Mouse (Mus musculus): ENCODE results near the gene Pxn. TPM values are rescaled to one million over a fixed set of nuclear protein-coding genes. Genes with fewer than 3 reads are reported as not detected.

Gene Pxn
- polyA plus RNA-seq, 1 experiment from 2014 or later: 25.2 TPM

DNA sequence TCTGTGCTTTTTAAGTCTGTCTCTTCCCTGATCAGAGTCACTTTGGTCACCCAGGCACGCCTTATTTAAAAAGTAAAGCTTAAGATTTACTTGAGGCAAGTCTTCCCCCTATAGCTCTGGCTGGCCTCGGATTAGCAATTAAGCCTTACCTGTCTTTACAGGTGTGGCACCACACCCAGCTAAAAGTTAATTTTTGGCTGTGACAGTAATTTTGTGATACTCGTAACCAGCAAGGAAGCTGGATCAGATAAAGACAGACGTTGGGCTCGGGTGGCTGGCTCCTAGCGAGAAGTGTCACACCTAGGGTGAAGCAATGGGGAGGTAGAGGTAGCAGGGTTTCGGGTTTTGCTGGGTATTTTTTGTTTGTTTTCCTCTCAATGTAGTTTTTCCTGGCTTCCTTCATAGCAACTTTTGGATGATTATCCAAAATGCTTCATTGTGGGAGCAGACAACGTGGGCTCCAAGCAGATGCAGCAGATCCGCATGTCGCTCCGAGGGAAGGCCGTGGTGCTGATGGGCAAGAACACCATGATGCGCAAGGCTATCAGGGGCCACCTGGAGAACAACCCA is 53.9 kb downstream of the Pxn start:
- H3K4me1 ChIP-seq (ENCODE audit: insufficient read depth): peaks cover 6% of the 10 kb centered on the region; the same call in 1 of the 2 replicates
- DNase-seq: no peak
- no peak for ATAC-seq (ENCODE audit: insufficient read depth)
- 27% methylated on average over 13 of the region's 13 CpGs for WGBS
- peaks cover 43% of the 10 kb centered on the region for H3K36me3 ChIP-seq (ENCODE audit: insufficient read depth)
- no peak for TF ChIP-seq CTCF (IDR thresholded peaks at IDR 0.05; ENCODE audit: low read depth)
- peak overlapping the region; percentile 96 for H3K9ac ChIP-seq
- H3K4me3 ChIP-seq (ENCODE audit: low read depth, low read length): peak overlapping the region; percentile 91
- no peaks in the 10 kb centered on the region for H3K27me3 ChIP-seq (ENCODE audit: insufficient read depth, low read length)
- no peaks in the 10 kb centered on the region for H3K9me3 ChIP-seq (ENCODE audit: low read depth, low read length)
- peak overlapping the region; percentile 87; the same call in 1 of the 2 replicates for H3K27ac ChIP-seq (ENCODE audit: low read depth)
- peak overlapping the region; percentile 98 for H3K4me2 ChIP-seq

DNA sequence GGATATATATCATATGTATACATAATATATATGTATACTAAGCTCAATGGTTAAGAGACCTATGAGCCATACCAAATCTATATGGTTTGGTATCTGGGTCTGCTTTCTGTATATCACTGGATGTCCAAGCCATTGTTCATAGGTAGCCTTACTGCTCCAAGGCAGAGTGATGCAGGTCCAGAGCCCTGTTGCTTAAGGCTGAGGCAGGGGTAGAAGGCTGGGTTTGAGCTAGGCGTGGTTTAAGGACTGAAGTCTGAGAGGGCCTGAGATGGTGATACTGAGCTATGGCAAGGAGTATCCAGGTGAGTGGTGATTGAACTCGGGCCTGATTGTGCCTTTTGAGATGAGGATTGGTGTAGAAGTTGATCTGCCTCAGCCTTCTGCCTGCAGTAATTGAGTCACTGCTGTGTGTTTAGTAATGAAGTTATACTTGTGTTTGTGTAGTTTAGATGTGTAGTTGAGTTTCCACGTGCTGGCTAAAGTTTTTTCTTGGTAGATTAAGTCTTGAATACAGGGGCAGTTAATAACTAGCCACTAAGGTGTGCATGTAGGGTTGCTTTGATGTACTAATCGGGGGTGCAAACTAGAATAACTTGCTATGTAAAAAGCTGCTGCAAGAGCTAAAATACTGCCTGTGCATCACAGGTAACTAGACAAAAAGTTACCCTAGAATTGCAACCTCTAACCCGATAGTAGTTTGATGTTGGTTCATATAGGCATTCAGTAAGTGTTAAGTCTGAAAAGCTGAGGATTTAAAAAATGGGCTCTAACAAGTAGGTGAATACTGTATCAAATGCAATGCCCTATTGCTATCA is 57.5 kb downstream of the Pxn start:
- Histone ChIP-seq H3K27ac (ENCODE audit: low read depth) (no peak overlapping the region), H3K27me3 (ENCODE audit: insufficient read depth, low read length) (no peaks in the 10 kb centered on the region), H3K4me2 (peak overlapping the region; percentile 80), H3K9me3 (ENCODE audit: low read depth, low read length) (no peaks in the 10 kb centered on the region), H3K36me3 (ENCODE audit: insufficient read depth) (peaks cover 47% of the 10 kb centered on the region), H3K4me3 (ENCODE audit: low read depth, low read length) (0 out of 2 replicates have a peak overlapping the region, but pooled peaks have one; percentile 0), H3K4me1 (ENCODE audit: insufficient read depth) (peaks cover 8% of the 10 kb centered on the region; the same call in 1 of the 2 replicates), H3K9ac (no peak overlapping the region)
- TF ChIP-seq CTCF (IDR thresholded peaks at IDR 0.05; ENCODE audit: low read depth): no peak
- no peak for ATAC-seq (ENCODE audit: insufficient read depth)
- 37% methylated on average over 5 of the region's 5 CpGs for WGBS
- peak; percentile 20 for DNase-seq

- no peak; the same call in 1 of the 2 replicates for TF ChIP-seq CTCF (IDR thresholded peaks at IDR 0.05; ENCODE audit: low read depth)
- DNase-seq (peak; percentile 85), ATAC-seq (ENCODE audit: insufficient read depth) (peak; percentile 86)
- Histone ChIP-seq H3K4me2 (peak within 1 kb of the TSS; percentile 80), H3K9ac (peak within 1 kb of the TSS; percentile 92), H3K27me3 (ENCODE audit: insufficient read depth, low read length) (no peaks in the 10 kb centered on the region), H3K36me3 (ENCODE audit: insufficient read depth) (peaks cover 47% of the 10 kb centered on the region), H3K4me1 (ENCODE audit: insufficient read depth) (peaks cover 12% of the 10 kb centered on the region; the same call in 1 of the 2 replicates), H3K4me3 (ENCODE audit: low read depth, low read length) (peak within 1 kb of the TSS; percentile 99), H3K27ac (ENCODE audit: low read depth) (peak within 1 kb of the TSS; percentile 80), H3K9me3 (ENCODE audit: low read depth, low read length) (no peaks in the 10 kb centered on the region)
- 2% methylated on average over 51 of the region's 55 CpGs for WGBS
Observed at GRCm38 (mm10) chr5:115564737-115565393, 58.4 kb downstream of the Pxn start, which contains the start of gene Gcn1l1. Gene Gcn1l1 (plus strand): TSS chr5:115565254.

DNA sequence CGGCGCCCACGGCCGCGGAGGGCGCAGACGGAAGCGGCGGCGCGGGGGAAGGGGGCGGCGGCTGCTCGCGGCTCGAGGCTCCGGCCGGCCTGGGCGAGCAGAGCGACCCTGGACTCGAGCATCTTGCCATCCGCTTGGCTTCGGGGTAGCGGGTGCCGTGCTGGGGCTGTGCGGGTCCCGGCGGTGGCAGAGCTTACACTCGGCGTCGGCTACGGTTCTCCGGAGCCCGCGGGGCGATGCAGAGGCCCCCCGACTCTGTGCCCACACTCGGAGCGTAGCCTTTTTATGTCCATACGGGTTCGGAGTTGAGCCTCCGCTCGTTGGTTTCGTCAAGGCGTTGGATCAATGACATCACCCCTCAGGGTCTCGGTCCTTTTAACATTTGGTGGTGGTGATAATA is 58.9 kb downstream of the Pxn start:
- peak overlapping the region; percentile 92 for H3K9ac ChIP-seq
- H3K27ac ChIP-seq (ENCODE audit: low read depth): peak overlapping the region; percentile 80
- peak; percentile 36 for DNase-seq
- ATAC-seq (ENCODE audit: insufficient read depth): peak; percentile 42
- H3K4me3 ChIP-seq (ENCODE audit: low read depth, low read length): peak overlapping the region; percentile 99
- H3K36me3 ChIP-seq (ENCODE audit: insufficient read depth): peaks cover 43% of the 10 kb centered on the region
- peaks cover 10% of the 10 kb centered on the region; the same call in 1 of the 2 replicates for H3K4me1 ChIP-seq (ENCODE audit: insufficient read depth)
- under 1% methylated on average over 45 of the region's 46 CpGs for WGBS
- TF ChIP-seq CTCF (IDR thresholded peaks at IDR 0.05; ENCODE audit: low read depth): no peak
- peak overlapping the region; percentile 80 for H3K4me2 ChIP-seq
- H3K27me3 ChIP-seq (ENCODE audit: insufficient read depth, low read length): no peaks in the 10 kb centered on the region
- H3K9me3 ChIP-seq (ENCODE audit: low read depth, low read length): no peaks in the 10 kb centered on the region

DNA sequence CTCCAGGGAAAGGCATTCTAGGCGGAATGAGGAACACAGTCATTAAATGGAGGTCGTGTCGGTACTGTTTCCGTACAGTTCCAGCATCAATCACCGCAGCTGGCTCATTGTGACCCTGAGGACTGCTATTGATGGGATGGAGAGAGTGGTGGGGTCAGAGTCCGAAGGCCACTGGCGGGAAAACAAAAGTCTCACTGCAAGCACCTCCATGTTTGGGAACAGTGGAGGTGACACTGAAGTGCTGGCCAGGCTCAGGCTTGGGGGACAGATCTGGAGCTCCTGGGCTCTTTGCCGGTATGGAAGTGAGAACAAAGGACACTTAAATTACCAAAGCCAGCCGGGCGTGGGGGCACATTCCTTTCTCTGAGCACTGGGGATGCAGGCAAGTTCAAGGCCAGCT is 62.2 kb downstream of the Pxn start:
- H3K9ac ChIP-seq: no peak overlapping the region
- peak overlapping the region; percentile 15; the same call in 1 of the 2 replicates for H3K4me2 ChIP-seq
- no peaks in the 10 kb centered on the region for H3K27me3 ChIP-seq (ENCODE audit: insufficient read depth, low read length)
- H3K9me3 ChIP-seq (ENCODE audit: low read depth, low read length): no peaks in the 10 kb centered on the region
- 0 out of 2 replicates have a peak, but pooled peaks cover 6% of the 10 kb centered on the region for H3K4me1 ChIP-seq (ENCODE audit: insufficient read depth)
- peak overlapping the region; percentile 80 for H3K27ac ChIP-seq (ENCODE audit: low read depth)
- WGBS: 48% methylated on average over 10 of the region's 10 CpGs
- TF ChIP-seq CTCF (IDR thresholded peaks at IDR 0.05; ENCODE audit: low read depth): no peak
- peak; percentile 54 for DNase-seq
- no peak for ATAC-seq (ENCODE audit: insufficient read depth)
- H3K4me3 ChIP-seq (ENCODE audit: low read depth, low read length): no peak overlapping the region
- peaks cover 37% of the 10 kb centered on the region for H3K36me3 ChIP-seq (ENCODE audit: insufficient read depth)

DNA sequence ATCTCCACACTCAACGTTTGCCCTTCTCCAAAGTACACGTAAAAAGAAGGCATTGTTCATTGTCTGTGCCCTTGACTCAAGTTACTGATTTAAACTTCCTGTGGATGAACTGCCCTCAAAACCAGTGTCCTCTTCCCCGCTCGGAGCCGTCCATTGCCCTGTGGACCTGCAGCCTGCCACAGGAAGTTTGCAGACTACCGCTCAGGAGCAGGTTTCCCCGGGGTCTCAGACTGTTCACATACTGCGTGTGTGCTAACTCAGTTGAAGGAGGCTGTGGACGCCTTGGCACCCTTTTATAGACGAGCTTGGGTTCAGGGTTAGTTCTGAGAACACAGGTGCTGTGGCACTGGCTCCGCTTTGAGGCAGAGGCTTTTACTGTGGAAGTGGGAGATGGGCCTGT is 62.8 kb downstream of the Pxn start:
- no peak overlapping the region for H3K4me3 ChIP-seq (ENCODE audit: low read depth, low read length)
- H3K4me1 ChIP-seq (ENCODE audit: insufficient read depth): 0 out of 2 replicates have a peak, but pooled peaks cover 6% of the 10 kb centered on the region
- 54% methylated on average over 11 of the region's 11 CpGs for WGBS
- TF ChIP-seq CTCF (IDR thresholded peaks at IDR 0.05; ENCODE audit: low read depth): no peak
- no peaks in the 10 kb centered on the region for H3K9me3 ChIP-seq (ENCODE audit: low read depth, low read length)
- H3K27me3 ChIP-seq (ENCODE audit: insufficient read depth, low read length): no peaks in the 10 kb centered on the region
- ATAC-seq (ENCODE audit: insufficient read depth) (no peak), DNase-seq (peak; percentile 39)
- 0 out of 2 replicates have a peak overlapping the region, but pooled peaks have one; percentile 18 for H3K4me2 ChIP-seq
- no peak overlapping the region for H3K9ac ChIP-seq
- H3K27ac ChIP-seq (ENCODE audit: low read depth): peak overlapping the region; percentile 80
- H3K36me3 ChIP-seq (ENCODE audit: insufficient read depth): peaks cover 37% of the 10 kb centered on the region
